Comparison of ENCODE assay signal across 7 mouse cellular contexts in the genomic region with DNA sequence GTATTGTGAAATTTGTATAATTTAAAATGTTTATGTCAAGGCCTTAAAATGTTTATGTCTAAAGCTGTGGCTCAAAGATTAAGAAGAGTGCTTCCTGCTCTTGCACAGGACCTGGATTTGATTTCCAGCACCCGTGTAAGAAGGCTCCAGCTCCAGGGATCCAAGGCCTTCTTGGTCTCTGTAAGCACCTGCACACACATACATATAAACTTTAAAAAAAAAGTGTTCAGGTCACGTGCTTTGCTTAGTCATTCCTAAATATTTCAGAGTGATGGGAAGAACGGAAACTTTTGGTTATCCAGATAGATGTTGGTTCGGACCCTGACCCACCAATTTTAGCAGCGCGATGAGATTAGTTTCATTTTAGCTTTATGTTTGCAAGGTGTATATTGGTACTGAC. TPM values are rescaled to one million over a fixed set of nuclear protein-coding genes. Genes with fewer than 3 reads are reported as not detected.
DNase-seq lines count a peak whose midpoint lies in the region; ATAC-seq and TF ChIP-seq lines count a peak whose summit lies in the region.

No protein-coding gene starts in this region.

- TF ChIP-seq EP300 in lung, postnatal 0 days (IDR thresholded peaks at IDR 0.05) = no peak
- no peak for TF ChIP-seq EP300 in stomach, postnatal 0 days (optimal IDR thresholded peaks at IDR 0.05)

- peak overlapping the region; percentile 86; the same call in 1 of the 2 replicates for H3K27ac ChIP-seq in lung, postnatal 0 days (ENCODE audit: low read length)
- peak overlapping the region; percentile 92 for H3K27ac ChIP-seq in forebrain, embryonic 11.5 days (ENCODE audit: low read depth, low read length)
- peak overlapping the region; percentile 81; the same call in 1 of the 2 replicates for H3K27ac ChIP-seq in limb, embryonic 14.5 days (replicated peaks; ENCODE audit: low read depth, low read length)
- no peak overlapping the region for H3K27ac ChIP-seq in stomach, postnatal 0 days (replicated peaks)

- intact Hi-C loops in left cerebral cortex, postnatal 36 days (cut with DNase I) = loop anchor here (1.0 kb wide), 1 partner anchor 55 kb away; the partner anchor contains the start of gene Zfp318

- no peak overlapping the region for H3K9ac ChIP-seq in lung, postnatal 0 days (replicated peaks; ENCODE audit: low read depth)
- peak overlapping the region; percentile 49; the same call in 1 of the 2 replicates for H3K9ac ChIP-seq in forebrain, embryonic 11.5 days (ENCODE audit: low read length)
- H3K9ac ChIP-seq in limb, embryonic 14.5 days (ENCODE audit: low read depth, low read length, severe bottlenecking) = no peak overlapping the region
- H3K9ac ChIP-seq in stomach, postnatal 0 days (ENCODE audit: low read length) = no peak overlapping the region

- H3K36me3 ChIP-seq in lung, postnatal 0 days (ENCODE audit: insufficient read depth, low read length) = no peaks in the 10 kb centered on the region
- no peaks in the 10 kb centered on the region for H3K36me3 ChIP-seq in forebrain, embryonic 11.5 days (ENCODE audit: control insufficient read depth, insufficient read depth, low read length)
- no peaks in the 10 kb centered on the region for H3K36me3 ChIP-seq in limb, embryonic 14.5 days (ENCODE audit: control insufficient read depth, insufficient read depth, low read length)
- peaks cover 1% of the 10 kb centered on the region; the same call in 1 of the 2 replicates for H3K36me3 ChIP-seq in stomach, postnatal 0 days (ENCODE audit: control insufficient read depth, insufficient read depth, low read length)

- peak overlapping the region; percentile 77; the same call in 1 of the 2 replicates for H3K4me3 ChIP-seq in lung, postnatal 0 days (ENCODE audit: low read depth, low read length)
- peak overlapping the region; percentile 56 for H3K4me3 ChIP-seq in forebrain, embryonic 11.5 days (ENCODE audit: low read depth, low read length)
- peak overlapping the region; percentile 71; the same call in 1 of the 2 replicates for H3K4me3 ChIP-seq in limb, embryonic 14.5 days (replicated peaks; ENCODE audit: low read length)
- no peak overlapping the region; the same call in 1 of the 2 replicates for H3K4me3 ChIP-seq in stomach, postnatal 0 days (ENCODE audit: low read depth, low read length)

- H3K27me3 ChIP-seq in lung, postnatal 0 days (replicated peaks; ENCODE audit: insufficient read depth, low read length) = no peaks in the 10 kb centered on the region
- no peaks in the 10 kb centered on the region for H3K27me3 ChIP-seq in forebrain, embryonic 11.5 days (ENCODE audit: control insufficient read depth, insufficient read depth, low read length)
- H3K27me3 ChIP-seq in limb, embryonic 14.5 days (ENCODE audit: control insufficient read depth, insufficient read depth, low read length) = no peaks in the 10 kb centered on the region
- H3K27me3 ChIP-seq in stomach, postnatal 0 days (ENCODE audit: control insufficient read depth, insufficient read depth, low read length) = no peaks in the 10 kb centered on the region

- H3K4me2 ChIP-seq in lung, postnatal 0 days (replicated peaks; ENCODE audit: low read depth, low read length) = peak overlapping the region; percentile 85; the same call in 1 of the 2 replicates
- peak overlapping the region; percentile 90 for H3K4me2 ChIP-seq in forebrain, embryonic 11.5 days (ENCODE audit: low read depth, low read length, severe bottlenecking)
- peak overlapping the region; percentile 86 for H3K4me2 ChIP-seq in limb, embryonic 14.5 days (replicated peaks; ENCODE audit: low read depth, low read length, severe bottlenecking)
- peak overlapping the region; percentile 93 for H3K4me2 ChIP-seq in stomach, postnatal 0 days (replicated peaks; ENCODE audit: low read depth)

- TF ChIP-seq POLR2A in limb, embryonic 14.5 days (IDR thresholded peaks at IDR 0.05; ENCODE audit: borderline replicate concordance, extremely low read depth, insufficient read depth, insufficient read length) = no peak

- 62% methylated on average over 6 of the region's 6 CpGs for WGBS in lung, postnatal 0 days
- WGBS in forebrain, embryonic 11.5 days = 74% methylated on average over 6 of the region's 6 CpGs
- 69% methylated on average over 6 of the region's 6 CpGs for WGBS in limb, embryonic 14.5 days
- WGBS in stomach, postnatal 0 days = 55% methylated on average over 6 of the region's 6 CpGs

- TF ChIP-seq CTCF in lung, postnatal 0 days (IDR thresholded peaks at IDR 0.05) = no peak
- TF ChIP-seq CTCF in stomach, postnatal 0 days (IDR thresholded peaks at IDR 0.05; ENCODE audit: low read depth) = no peak

- DNase-seq in lung, postnatal 0 days (ENCODE audit: low spot score) = no peak
- no peak for DNase-seq in lung, postnatal 14 days
- DNase-seq in forebrain, embryonic 11.5 days (ENCODE audit: low spot score) = no peak
- DNase-seq in limb, embryonic 14.5 days (ENCODE audit: low spot score) = no peak
- no peak for DNase-seq in stomach, postnatal 0 days (ENCODE audit: low spot score)
- no peak for DNase-seq in c-Kit-positive CD71-positive TER-119-positive erythroid progenitor cells, embryonic 14.5 days (ENCODE audit: low spot score)
- DNase-seq in left cerebral cortex, postnatal 36 days (ENCODE audit: low spot score in 2 of 2) = no peak

- no peak for ATAC-seq in lung, postnatal 0 days
- ATAC-seq in forebrain, embryonic 11.5 days (replicated peaks; ENCODE audit: low FRiP score) = no peak
- ATAC-seq in limb, embryonic 14.5 days (ENCODE audit: low FRiP score, low read depth) = no peak
- no peak for ATAC-seq in stomach, postnatal 0 days (ENCODE audit: low FRiP score, low TSS enrichment)

- no peaks in the 10 kb centered on the region for H3K9me3 ChIP-seq in lung, postnatal 0 days (ENCODE audit: low read length)
- H3K9me3 ChIP-seq in forebrain, embryonic 11.5 days (ENCODE audit: control insufficient read depth, low read length) = no peaks in the 10 kb centered on the region
- no peaks in the 10 kb centered on the region for H3K9me3 ChIP-seq in limb, embryonic 14.5 days (ENCODE audit: control insufficient read depth, low read length)
- H3K9me3 ChIP-seq in stomach, postnatal 0 days (ENCODE audit: control insufficient read depth, low read length) = no peaks in the 10 kb centered on the region

- H3K4me1 ChIP-seq in lung, postnatal 0 days (ENCODE audit: insufficient read depth, low read depth, low read length) = no peaks in the 10 kb centered on the region
- no peaks in the 10 kb centered on the region; the same call in 1 of the 2 replicates for H3K4me1 ChIP-seq in forebrain, embryonic 11.5 days (replicated peaks; ENCODE audit: control insufficient read depth, insufficient read depth, low read length)
- H3K4me1 ChIP-seq in limb, embryonic 14.5 days (ENCODE audit: control insufficient read depth, insufficient read depth, low read length) = peaks cover 7% of the 10 kb centered on the region
- no peaks in the 10 kb centered on the region for H3K4me1 ChIP-seq in stomach, postnatal 0 days (replicated peaks; ENCODE audit: control insufficient read depth, insufficient read depth)

RNA-seq across cellular contexts. Expression of gene Abcc10, which starts 0.6 kb away (rescaled TPM):
- polyA plus RNA-seq in lung, postnatal 0 days (2015; fragmentation: Nextera tagmentation; extraction: Ambion mirVana) = 3.4 and 3.8 TPM in 2 replicates
- 7.3 and 8.3 TPM in 2 replicates for polyA plus RNA-seq in forebrain, embryonic 11.5 days (2014; fragmentation: Nextera tagmentation; extraction: Ambion mirVana)
- polyA plus RNA-seq in limb, embryonic 14.5 days (2012; rRNA removed) = 15.5 and 20.9 TPM in 2 replicates
- polyA plus RNA-seq in limb, embryonic 14.5 days (2014; fragmentation: Nextera tagmentation; extraction: Ambion mirVana) = 5.8 and 7.3 TPM in 2 replicates
- polyA plus RNA-seq in stomach, postnatal 0 days (2015; fragmentation: Nextera tagmentation; extraction: Ambion mirVana) = 3.5 and 4.3 TPM in 2 replicates
- total RNA-seq in left cerebral cortex, postnatal 36 days (2021) = 10 to 100 TPM in 1 of 2 experiments, 1 to 10 TPM in 1; 8.1 to 11.9 TPM

RNA-seq across cellular contexts. Expression of gene Dlk2, which starts 31.5 kb away (rescaled TPM):
- 1.3 TPM in 2 replicates for polyA plus RNA-seq in lung, postnatal 0 days (2015; fragmentation: Nextera tagmentation; extraction: Ambion mirVana)
- polyA plus RNA-seq in forebrain, embryonic 11.5 days (2014; fragmentation: Nextera tagmentation; extraction: Ambion mirVana) = 1.2 and 1.5 TPM in 2 replicates
- 20.8 and 24.2 TPM in 2 replicates for polyA plus RNA-seq in limb, embryonic 14.5 days (2012; rRNA removed)
- 10.1 and 10.3 TPM in 2 replicates for polyA plus RNA-seq in limb, embryonic 14.5 days (2014; fragmentation: Nextera tagmentation; extraction: Ambion mirVana)
- 8.9 and 10.8 TPM in 2 replicates for polyA plus RNA-seq in stomach, postnatal 0 days (2015; fragmentation: Nextera tagmentation; extraction: Ambion mirVana)
- total RNA-seq in left cerebral cortex, postnatal 36 days (2021) = 10 to 100 TPM; 50.7 to 71.8 TPM

RNA-seq across cellular contexts. Expression of gene Tjap1, which starts 45.9 kb away (rescaled TPM):
- 21.0 and 22.8 TPM in 2 replicates for polyA plus RNA-seq in lung, postnatal 0 days (2015; fragmentation: Nextera tagmentation; extraction: Ambion mirVana)
- polyA plus RNA-seq in forebrain, embryonic 11.5 days (2014; fragmentation: Nextera tagmentation; extraction: Ambion mirVana) = 62.6 and 63.4 TPM in 2 replicates
- 117 and 140 TPM in 2 replicates for polyA plus RNA-seq in limb, embryonic 14.5 days (2012; rRNA removed)
- 50.6 and 64.7 TPM in 2 replicates for polyA plus RNA-seq in limb, embryonic 14.5 days (2014; fragmentation: Nextera tagmentation; extraction: Ambion mirVana)
- polyA plus RNA-seq in stomach, postnatal 0 days (2015; fragmentation: Nextera tagmentation; extraction: Ambion mirVana) = 13.5 and 17.7 TPM in 2 replicates
- 10 to 100 TPM; 35.9 to 48.4 TPM for total RNA-seq in left cerebral cortex, postnatal 36 days (2021)

RNA-seq across cellular contexts. Expression of gene Zfp318, which starts 54.8 kb away (rescaled TPM):
- polyA plus RNA-seq in lung, postnatal 0 days (2015; fragmentation: Nextera tagmentation; extraction: Ambion mirVana) = 5.8 and 6.3 TPM in 2 replicates
- polyA plus RNA-seq in forebrain, embryonic 11.5 days (2014; fragmentation: Nextera tagmentation; extraction: Ambion mirVana) = 16.4 and 17.0 TPM in 2 replicates
- polyA plus RNA-seq in limb, embryonic 14.5 days (2012; rRNA removed) = 23.0 and 23.7 TPM in 2 replicates
- polyA plus RNA-seq in limb, embryonic 14.5 days (2014; fragmentation: Nextera tagmentation; extraction: Ambion mirVana) = 18.4 and 22.7 TPM in 2 replicates
- 2.9 and 3.5 TPM in 2 replicates for polyA plus RNA-seq in stomach, postnatal 0 days (2015; fragmentation: Nextera tagmentation; extraction: Ambion mirVana)
- 10 to 100 TPM; 54.1 to 64.3 TPM for total RNA-seq in left cerebral cortex, postnatal 36 days (2021)
